Mouse (Mus musculus) spleen, embryonic (tissue): ENCODE measurements at regions not wholly inside any gene's neighbourhood (a gene's known extent, or its start where the extent isn't known, plus 50 kb on each side); places are given as distances from the start of the nearest gene placed in this dataset.

ENCODE experiments used
- CTCF ChIA-PET: fragments of 350-600 bp; sonication (Branson Sonifier 250); formaldehyde crosslinking; loops from one replicate; lab custom pipeline; 2022; lab: Charles Lee

- CTCF ChIA-PET, result no interaction called here
Observed at GRCm38 (mm10) chr8:91973951-91974439, 172.1 kb upstream of the Irx3 start.

GRCm38 (mm10) chr8:91967407-91967806 is 165.5 kb upstream of the Irx3 start:
- CTCF ChIA-PET, result no interaction called here

DNA sequence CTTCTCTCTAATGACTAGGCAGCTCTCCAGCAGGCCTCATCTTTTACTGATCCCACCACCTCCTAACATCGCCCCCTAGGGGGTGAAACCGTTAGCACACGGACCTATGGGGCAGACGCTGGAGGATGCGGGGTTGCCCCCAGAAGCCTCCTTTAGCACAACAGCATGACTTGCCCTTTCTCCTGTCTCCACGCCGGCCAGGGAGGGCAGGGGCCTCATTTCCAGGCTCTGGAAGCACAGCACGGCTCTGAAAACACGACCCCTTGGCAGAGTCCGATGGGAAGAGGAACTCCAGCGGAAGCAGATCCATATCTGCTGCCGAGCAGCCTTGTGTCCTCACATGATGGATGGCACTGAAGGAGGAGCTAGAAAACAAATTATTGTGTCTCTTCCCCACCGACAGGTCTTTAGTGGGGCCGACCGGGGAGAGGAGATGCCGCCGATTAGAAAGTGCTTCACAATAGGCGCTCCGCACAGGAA is 165.1 kb upstream of the Irx3 start:
- CTCF ChIA-PET, result no interaction called here

DNA sequence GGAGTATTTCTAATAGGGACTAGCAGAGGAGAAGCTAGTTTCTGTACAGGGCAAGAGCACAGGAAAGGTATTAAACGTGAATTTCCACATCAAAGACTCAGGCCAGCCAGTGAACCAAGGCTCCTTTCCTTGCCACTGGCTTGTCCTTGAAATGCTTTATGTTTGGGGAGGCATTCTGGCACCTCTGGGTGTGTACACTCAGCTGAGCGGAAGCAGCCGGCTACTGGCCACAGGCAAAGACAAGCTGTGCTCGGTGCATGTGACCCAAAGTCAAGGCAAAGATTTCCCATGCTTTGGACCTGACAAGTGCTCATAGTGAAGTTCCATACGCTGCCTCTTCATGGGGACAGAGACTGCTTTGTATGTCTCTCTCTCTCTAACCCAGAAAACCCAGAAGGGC is 159.8 kb upstream of the Irx3 start:
- CTCF ChIA-PET, result interaction anchor here (0.6 kb wide), 1 partner anchor 582 kb away, joined by 3 read pairs; no protein-coding TSS in a partner anchor

DNA sequence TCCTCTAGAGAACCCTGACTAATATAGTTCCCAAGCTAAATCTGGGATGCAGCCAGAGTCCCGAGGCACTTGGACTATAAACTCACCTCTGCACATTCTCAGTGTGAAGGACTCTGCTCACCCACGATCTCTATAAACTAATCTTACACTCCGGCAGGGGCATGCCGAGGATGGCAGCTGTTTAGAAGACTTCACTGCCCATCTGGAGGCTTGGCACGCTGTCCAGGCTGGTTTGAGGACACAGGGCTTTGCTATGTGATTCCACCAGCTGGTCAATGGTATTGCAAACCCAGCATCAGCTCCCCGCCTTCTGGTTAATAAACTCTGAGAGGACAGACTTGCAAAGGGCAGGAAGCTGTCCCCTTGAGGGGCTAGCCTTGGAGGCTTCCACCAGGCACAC is 153.3 kb upstream of the Irx3 start:
- CTCF ChIA-PET, result no interaction called here

- CTCF ChIA-PET, result no interaction called here
Observed at GRCm38 (mm10) chr8:91952981-91953380, 151.1 kb upstream of the Irx3 start.

DNA sequence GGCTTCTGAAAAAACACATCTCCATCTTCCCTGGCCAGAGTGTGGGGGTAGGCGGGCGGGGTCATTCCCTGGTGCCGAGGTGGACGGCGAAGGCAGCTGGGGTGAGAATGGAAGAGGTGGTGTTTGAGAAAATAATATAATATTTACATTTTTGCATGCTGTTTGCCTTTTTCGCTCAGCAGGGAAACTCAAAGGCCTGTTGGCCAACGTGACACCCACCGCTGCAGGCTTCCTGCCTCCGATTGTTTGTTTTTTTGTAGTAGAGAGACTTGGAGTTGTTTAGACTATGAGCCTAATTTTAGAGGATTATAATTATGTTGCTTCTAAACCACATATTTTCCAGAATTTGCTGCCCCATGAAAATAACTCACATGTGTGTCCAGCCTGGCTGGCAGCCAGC is 147.2 kb upstream of the Irx3 start:
- CTCF ChIA-PET, result no interaction called here

GRCm38 (mm10) chr8:91948173-91948940 is 146.5 kb upstream of the Irx3 start:
- CTCF ChIA-PET, result no interaction called here

DNA sequence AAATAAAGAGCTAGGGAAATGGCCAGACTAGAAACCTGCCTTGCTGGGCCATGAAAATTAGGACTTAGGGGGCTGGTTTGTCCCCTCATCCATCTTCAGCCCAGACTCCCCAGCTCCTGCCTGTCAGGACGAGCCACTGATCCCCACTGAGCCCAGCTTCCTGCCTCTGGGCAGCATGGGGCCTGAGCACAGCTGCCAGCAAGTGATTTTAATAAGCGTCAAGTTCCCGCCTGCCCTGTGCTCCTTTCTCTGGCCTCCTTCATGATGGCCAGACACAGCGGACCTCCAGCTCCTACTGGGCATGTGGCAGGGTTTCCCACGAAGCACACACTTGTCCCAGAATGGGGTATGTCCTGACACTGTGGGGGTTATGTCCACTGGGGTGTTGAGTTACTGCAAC is 139.1 kb upstream of the Irx3 start:
- CTCF ChIA-PET, result no interaction called here

- CTCF ChIA-PET, result no interaction called here
Observed at GRCm38 (mm10) chr8:91937227-91937626, 135.4 kb upstream of the Irx3 start.

DNA sequence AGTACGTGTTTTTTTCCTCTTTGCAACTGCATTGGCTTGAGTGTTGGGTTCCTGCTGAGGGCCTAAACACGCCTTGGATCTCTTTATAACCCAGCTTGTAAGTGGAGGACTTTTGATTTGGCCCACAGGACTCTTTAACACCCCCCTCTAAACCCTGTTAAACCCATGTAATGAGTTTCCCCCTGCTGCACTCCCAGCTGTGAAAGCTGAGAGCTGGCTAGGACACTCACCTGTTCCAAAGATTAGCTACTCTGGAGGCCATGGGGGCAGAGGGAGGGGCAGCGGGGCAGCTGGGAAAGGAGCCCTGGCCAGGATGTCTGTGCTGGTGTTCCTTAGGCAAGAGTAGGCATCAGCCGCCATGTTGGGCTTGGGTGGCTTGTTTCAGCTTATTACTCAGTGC is 128.7 kb upstream of the Irx3 start:
- CTCF ChIA-PET, result no interaction called here

- CTCF ChIA-PET, result no interaction called here
Observed at GRCm38 (mm10) chr8:91925968-91926524, 124.2 kb upstream of the Irx3 start.

- CTCF ChIA-PET, result no interaction called here
Observed at GRCm38 (mm10) chr8:91924152-91924551, 122.3 kb upstream of the Irx3 start.

- CTCF ChIA-PET, result no interaction called here
Observed at GRCm38 (mm10) chr8:91922211-91922874, 120.5 kb upstream of the Irx3 start.

GRCm38 (mm10) chr8:91917834-91918233 is 116.0 kb upstream of the Irx3 start:
- CTCF ChIA-PET, result no interaction called here

DNA sequence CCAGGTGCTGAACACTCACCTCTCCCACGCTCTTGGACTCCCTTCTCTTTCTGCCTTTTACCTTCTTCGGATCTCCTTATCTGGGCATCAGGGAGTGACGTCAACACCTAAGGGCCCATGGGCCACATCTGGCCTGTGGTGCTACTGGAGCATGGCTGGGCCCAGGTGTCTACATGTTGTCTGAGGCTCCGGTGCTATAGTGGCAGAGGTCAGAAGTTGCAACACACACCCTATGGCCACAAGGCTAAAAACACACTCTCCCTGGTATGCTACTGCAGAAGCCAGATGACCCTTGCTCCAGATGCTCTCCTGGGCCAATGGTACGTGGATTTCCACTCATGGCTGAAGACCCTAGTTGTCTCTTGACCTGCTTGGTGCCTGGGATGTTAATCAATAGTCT is 112.1 kb upstream of the Irx3 start:
- CTCF ChIA-PET, result no interaction called here

DNA sequence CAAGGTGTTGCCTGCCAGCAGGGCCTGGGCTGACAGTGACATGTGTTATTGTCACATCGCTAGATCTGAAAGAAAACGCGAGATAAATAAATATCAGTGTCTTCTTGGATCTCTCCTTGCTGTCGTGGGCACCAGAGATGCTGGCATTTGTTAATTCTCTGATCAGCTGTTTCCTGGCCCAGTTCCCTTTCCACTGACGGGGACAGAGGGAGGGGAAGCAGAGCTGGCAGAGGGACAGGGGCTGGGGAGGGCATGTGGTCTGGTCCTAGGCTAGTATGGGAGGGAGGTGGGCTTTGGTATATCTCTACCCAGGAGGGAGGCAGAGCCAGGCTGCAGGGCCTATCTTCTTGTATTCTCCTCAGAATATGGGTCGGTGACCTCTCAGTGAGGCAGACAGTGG is 111.3 kb upstream of the Irx3 start:
- CTCF ChIA-PET, result no interaction called here

DNA sequence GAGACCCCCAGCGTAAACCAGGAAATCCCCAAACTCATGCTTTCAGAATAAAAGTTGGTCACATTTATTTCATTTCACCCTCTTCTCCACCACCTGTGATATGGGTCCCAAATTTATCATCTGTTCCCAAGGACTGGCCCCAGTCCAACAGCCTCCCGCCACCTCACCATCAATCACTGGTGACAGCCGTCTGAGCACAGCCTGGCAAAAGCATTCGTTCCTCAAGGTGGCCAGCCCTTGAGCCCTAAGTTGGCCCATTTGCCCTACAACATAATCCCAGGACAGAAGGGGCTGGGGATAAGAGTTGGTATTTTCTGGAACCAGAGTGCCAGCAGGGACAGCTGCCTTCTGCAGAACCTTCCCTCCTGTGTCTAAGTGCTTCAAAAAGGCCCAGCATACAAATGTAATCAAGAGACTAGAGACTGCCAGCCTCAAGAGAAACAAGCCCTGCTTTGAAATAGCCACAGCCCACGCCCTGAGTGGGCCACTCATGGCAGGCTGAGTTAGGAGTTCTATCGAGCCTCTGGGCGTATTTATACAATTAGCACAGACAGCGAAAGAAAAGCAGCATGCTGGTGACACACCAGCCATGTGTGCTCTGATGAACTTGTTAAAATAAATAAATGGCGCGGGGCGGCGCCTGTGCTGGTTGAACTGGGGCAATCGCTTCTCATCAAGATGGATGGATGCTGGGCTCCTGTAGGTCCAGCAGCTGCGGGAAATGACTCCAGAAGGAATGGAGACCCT is 107.9 kb upstream of the Irx3 start:
- CTCF ChIA-PET, result no interaction called here

DNA sequence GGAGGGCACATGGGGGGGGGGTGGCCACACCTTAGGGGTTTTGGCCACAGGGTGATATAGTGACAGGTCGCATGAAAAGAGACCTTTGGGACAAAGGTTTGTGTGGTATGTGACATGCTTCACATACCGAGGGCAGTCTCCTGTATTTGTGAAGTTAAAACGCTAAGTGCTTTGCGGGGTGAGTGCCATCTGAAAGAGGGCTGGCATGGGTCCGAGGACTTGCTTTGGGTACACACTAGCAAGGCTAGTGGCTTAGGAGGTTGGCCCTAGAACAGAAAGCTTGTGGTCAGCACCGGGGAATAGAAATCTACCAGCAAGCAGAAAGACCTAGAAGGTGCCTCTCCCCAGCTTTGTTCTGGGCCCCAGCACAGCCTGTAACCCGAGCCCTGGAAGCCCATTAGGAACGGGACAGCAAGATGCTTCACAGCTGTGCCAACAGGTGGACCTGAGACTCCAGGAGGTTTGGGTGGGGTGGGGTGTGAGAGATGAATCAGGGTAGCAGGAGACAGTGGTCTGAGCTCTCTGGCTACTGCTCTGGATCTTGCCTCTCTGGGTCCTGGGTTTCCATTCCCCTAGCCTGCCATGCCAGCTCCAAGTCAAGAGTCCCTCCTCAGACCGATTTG is 107.0 kb upstream of the Irx3 start:
- CTCF ChIA-PET, result no interaction called here

- CTCF ChIA-PET, result interaction anchor here (0.5 kb wide), 1 partner anchor 213 kb away, joined by 3 read pairs; no protein-coding TSS in a partner anchor
Observed at GRCm38 (mm10) chr8:91907178-91907577, 105.3 kb upstream of the Irx3 start.

GRCm38 (mm10) chr8:91901525-91902281 is 99.8 kb upstream of the Irx3 start:
- CTCF ChIA-PET, result no interaction called here
